13 mouse cellular contexts compared by ENCODE assay signal in genomic region chr5:107838891-107839644, GRCm38 (mm10). TPM values are rescaled to one million over a fixed set of nuclear protein-coding genes. Genes with fewer than 3 reads are reported as not detected.
A peak's percentile ranks its signal among the peaks of the same experiment; 100 is the strongest.
DNase-seq lines count a peak whose midpoint lies in the region; ATAC-seq and TF ChIP-seq lines count a peak whose summit lies in the region.
"Had no signal": no experiment of that assay in that cellular context is flagged by ENCODE, and none has a peak within 500 bp of the region (broad histone marks: within the 10 kb centered on the region; RNA-seq: fewer than 3 reads in every experiment).

No protein-coding gene starts in this region.

- WGBS in midbrain, embryonic 13.5 days = 69% methylated on average over 3 of the region's 3 CpGs
- 66% methylated on average over 3 of the region's 3 CpGs for WGBS in hindbrain, embryonic 11.5 days

- no peaks in the 10 kb centered on the region for H3K27me3 ChIP-seq in testis, adult 2 months (ENCODE audit: control insufficient read depth, insufficient read depth, low read length)
- no peaks in the 10 kb centered on the region for H3K27me3 ChIP-seq in midbrain, embryonic 13.5 days
- H3K27me3 ChIP-seq in hindbrain, embryonic 11.5 days (ENCODE audit: control insufficient read depth, insufficient read depth, low read length) = no peaks in the 10 kb centered on the region
- H3K27me3 ChIP-seq: embryonic facial prominence, embryonic 12.5 days; limb, embryonic 12.5 days had no signal

- DNase-seq in testis, postnatal 10 days (ENCODE audit: low spot score) = no peak
- DNase-seq in heart, postnatal 4 days = peak; percentile 66
- DNase-seq in telencephalon, adult 2 months (ENCODE audit: low read depth, low spot score) = peak; percentile 22
- no peak for DNase-seq in ovary, adult 18-20 months (ENCODE audit: low spot score)
- DNase-seq in hindbrain, embryonic 11.5 days (ENCODE audit: low spot score) = no peak
- DNase-seq: kidney, adult 18-20 months; thymus, postnatal 25 days had no signal

- peak overlapping the region; percentile 21; the same call in 1 of the 2 replicates for H3K27ac ChIP-seq in testis, adult 2 months (ENCODE audit: control insufficient read depth, insufficient read depth, low read depth, low read length)
- peak overlapping the region; percentile 13; the same call in 1 of the 2 replicates for H3K27ac ChIP-seq in embryonic fibroblast, embryonic 13.5 days (ENCODE audit: insufficient read depth, low read length)
- no peak overlapping the region for H3K27ac ChIP-seq in midbrain, embryonic 13.5 days
- no peak overlapping the region for H3K27ac ChIP-seq in hindbrain, embryonic 11.5 days (ENCODE audit: low read depth, low read length)
- H3K27ac ChIP-seq: embryonic facial prominence, embryonic 12.5 days; limb, embryonic 12.5 days had no signal

- TF ChIP-seq POLR2A in testis, adult 2 months (IDR thresholded peaks at IDR 0.05; ENCODE audit: control insufficient read depth, low read depth, low read length) = no peak
- TF ChIP-seq POLR2A in embryonic fibroblast, embryonic 13.5 days (IDR thresholded peaks at IDR 0.05; ENCODE audit: low read depth, low read length) = no peak

- H3K4me2 ChIP-seq in midbrain, embryonic 13.5 days (replicated peaks) = no peak overlapping the region
- no peak overlapping the region for H3K4me2 ChIP-seq in hindbrain, embryonic 11.5 days (replicated peaks; ENCODE audit: low read depth, low read length)
- H3K4me2 ChIP-seq: embryonic facial prominence, embryonic 12.5 days; limb, embryonic 12.5 days had no signal

- no peaks in the 10 kb centered on the region for H3K4me1 ChIP-seq in testis, adult 2 months (ENCODE audit: control insufficient read depth, insufficient read depth, low read length)
- no peaks in the 10 kb centered on the region for H3K4me1 ChIP-seq in embryonic fibroblast, embryonic 13.5 days (ENCODE audit: control insufficient read depth, insufficient read depth, low read length)
- H3K4me1 ChIP-seq in midbrain, embryonic 13.5 days (replicated peaks) = no peaks in the 10 kb centered on the region
- H3K4me1 ChIP-seq in hindbrain, embryonic 11.5 days (replicated peaks; ENCODE audit: control insufficient read depth, insufficient read depth, low read length) = no peaks in the 10 kb centered on the region
- H3K4me1 ChIP-seq: embryonic facial prominence, embryonic 12.5 days; limb, embryonic 12.5 days had no signal

- H3K9me3 ChIP-seq in midbrain, embryonic 13.5 days = no peaks in the 10 kb centered on the region
- no peaks in the 10 kb centered on the region for H3K9me3 ChIP-seq in hindbrain, embryonic 11.5 days (ENCODE audit: control insufficient read depth, low read length)
- H3K9me3 ChIP-seq: embryonic facial prominence, embryonic 12.5 days; G1E; limb, embryonic 12.5 days had no signal

- no peak overlapping the region for H3K4me3 ChIP-seq in testis, adult 2 months (ENCODE audit: control insufficient read depth, low read depth, low read length)
- no peak overlapping the region for H3K4me3 ChIP-seq in embryonic fibroblast, embryonic 13.5 days (ENCODE audit: insufficient read depth, low read length)
- H3K4me3 ChIP-seq in midbrain, embryonic 13.5 days (replicated peaks) = no peak overlapping the region
- no peak overlapping the region for H3K4me3 ChIP-seq in hindbrain, embryonic 11.5 days (ENCODE audit: low read depth, low read length)
- H3K4me3 ChIP-seq: embryonic facial prominence, embryonic 12.5 days; limb, embryonic 12.5 days had no signal

- ATAC-seq in midbrain, embryonic 13.5 days = no peak
- no peak for ATAC-seq in hindbrain, embryonic 11.5 days (ENCODE audit: low FRiP score)

- TF ChIP-seq CTCF in testis, adult 2 months (IDR thresholded peaks at IDR 0.05; ENCODE audit: control insufficient read depth, insufficient read depth, insufficient replicate concordance, low read depth, low read length) = no peak
- TF ChIP-seq CTCF in embryonic fibroblast, embryonic 13.5 days (IDR thresholded peaks at IDR 0.05; ENCODE audit: borderline replicate concordance, insufficient read depth, low read length) = no peak

- no peaks in the 10 kb centered on the region for H3K36me3 ChIP-seq in testis, adult 2 months (ENCODE audit: control insufficient read depth, insufficient read depth, low read length)
- peaks cover 7% of the 10 kb centered on the region for H3K36me3 ChIP-seq in midbrain, embryonic 13.5 days
- H3K36me3 ChIP-seq in hindbrain, embryonic 11.5 days (ENCODE audit: control insufficient read depth, insufficient read depth, low read length) = no peaks in the 10 kb centered on the region

- H3K9ac ChIP-seq in midbrain, embryonic 13.5 days (replicated peaks) = no peak overlapping the region
- no peak overlapping the region for H3K9ac ChIP-seq in hindbrain, embryonic 11.5 days (ENCODE audit: low read depth, low read length)
- H3K9ac ChIP-seq: embryonic facial prominence, embryonic 12.5 days; limb, embryonic 12.5 days had no signal

RNA-seq across cellular contexts. Expression of gene Ube2d2b, which starts 9.2 kb away (rescaled TPM):
- 277 and 282 TPM in 2 replicates for polyA plus RNA-seq in testis, adult 2 months (2012; rRNA removed)
- polyA plus RNA-seq in embryonic fibroblast, embryonic 13.5 days (2011; ENCODE audit: insufficient read length, low read depth, missing spikeins) = not detected in 2 replicates
- total RNA-seq in heart, postnatal 4 days (2021) = not detected
- polyA plus RNA-seq in midbrain, embryonic 13.5 days (2015; fragmentation: Nextera tagmentation; extraction: Ambion mirVana) = 0.12 TPM in 1 of 2 replicates, not detected in the other
- polyA plus RNA-seq in hindbrain, embryonic 11.5 days (2014; fragmentation: Nextera tagmentation; extraction: Ambion mirVana) = 0.46 TPM in 1 of 2 replicates, not detected in the other
- polyA plus RNA-seq: G1E had no signal

RNA-seq across cellular contexts. Expression of gene Evi5, which starts 35.8 kb away (rescaled TPM):
- 11.3 and 15.1 TPM in 2 replicates for polyA plus RNA-seq in testis, adult 2 months (2012; rRNA removed)
- 56.6 and 60.6 TPM in 2 replicates for polyA plus RNA-seq in embryonic fibroblast, embryonic 13.5 days (2011; ENCODE audit: insufficient read length, low read depth, missing spikeins)
- 10 to 100 TPM; 42.9 to 48.2 TPM for total RNA-seq in heart, postnatal 4 days (2021)
- 40.8 and 44.3 TPM in 2 replicates for polyA plus RNA-seq in midbrain, embryonic 13.5 days (2015; fragmentation: Nextera tagmentation; extraction: Ambion mirVana)
- polyA plus RNA-seq in hindbrain, embryonic 11.5 days (2014; fragmentation: Nextera tagmentation; extraction: Ambion mirVana) = 48.5 and 59.5 TPM in 2 replicates

Comparison
In these comparisons a context has a peak if more than half of its experiments do, and no peak if none do; other contexts are left out.
1. H3K27ac ChIP-seq: peak in testis, adult 2 months (single experiment) and embryonic fibroblast, embryonic 13.5 days (single experiment); none in midbrain, embryonic 13.5 days (single experiment) and hindbrain, embryonic 11.5 days (single experiment).
2. DNase-seq: peak in heart, postnatal 4 days (single experiment) and telencephalon, adult 2 months (single experiment); none in testis, postnatal 10 days (single experiment), ovary, adult 18-20 months (single experiment) and hindbrain, embryonic 11.5 days (single experiment).
3. RNA of gene Ube2d2b, which starts 9.2 kb away (polyA plus RNA-seq): 277 to 282 TPM in testis, adult 2 months; 0.46 TPM in hindbrain, embryonic 11.5 days, 0.12 TPM in midbrain, embryonic 13.5 days and not detected in embryonic fibroblast, embryonic 13.5 days; every median in the first group is over 100 times any median in the second.